Mouse (Mus musculus) kidney, postnatal 0 days (tissue): Measurements from ENCODE around the gene Krtcap2. TPM values are rescaled to one million over a fixed set of nuclear protein-coding genes. Genes with fewer than 3 reads are reported as not detected.

Experiments
- ATAC-seq: fragments of 200-750 bp; cut with Nextera tagmentation; replicated peaks from 2 replicates; pipeline ENCODE4 v1.8.0; 2017; ENCODE audit warnings: low read depth, moderate number of reproducible peaks, moderate TSS enrichment, moderate library complexity; ENCODE audit not compliant: low FRiP score
- DNase-seq: peaks from one replicate; pipeline ENCODE4 v3.0.0-alpha.2; 2016; ENCODE audit warnings: low spot score
- H3K27ac ChIP-seq: fragments of 300-500 bp; sonication (generic); 2 replicates; pipeline ENCODE4 v1.5.1; 2014; ENCODE audit warnings: mild to moderate bottlenecking
- H3K27me3 ChIP-seq: fragments of 300-500 bp; sonication (generic); 2 replicates; pipeline ENCODE4 v1.6.1; 2014; ENCODE audit warnings: low read length, mixed read lengths; ENCODE audit not compliant: insufficient read depth
- H3K36me3 ChIP-seq: fragments of 300-500 bp; sonication (generic); 2 replicates; pipeline ENCODE4 v1.6.1; 2014; ENCODE audit warnings: low read length, mixed read lengths; ENCODE audit not compliant: insufficient read depth
- H3K4me1 ChIP-seq: fragments of 300-500 bp; sonication (generic); replicated peaks from 2 replicates; pipeline ENCODE4 v1.6.1; 2014; ENCODE audit warnings: antibody characterized with exemption, low read length, mixed read lengths; ENCODE audit not compliant: insufficient read depth
- H3K4me2 ChIP-seq: fragments of 300-500 bp; sonication (generic); 2 replicates; pipeline ENCODE4 v1.6.1; 2014; ENCODE audit warnings: mild to moderate bottlenecking, low read length, moderate library complexity, mixed read lengths
- H3K4me3 ChIP-seq: fragments of 300-500 bp; sonication (generic); replicated peaks from 2 replicates; pipeline ENCODE4 v1.5.1; 2014; ENCODE audit warnings: low read depth, low read length
- H3K9ac ChIP-seq: fragments of 300-500 bp; sonication (generic); 2 replicates; pipeline ENCODE4 v1.6.1; 2014; ENCODE audit warnings: low read depth, low read length
- H3K9me3 ChIP-seq: fragments of 300-500 bp; sonication (generic); replicated peaks from 2 replicates; pipeline ENCODE4 v1.6.1; 2016; ENCODE audit warnings: low read length, inconsistent platforms, mixed read lengths
- CTCF ChIP-seq: IDR thresholded peaks from 2 replicates; pipeline ENCODE4 v1.5.1; 2016; ENCODE audit warnings: antibody characterized with exemption, low read depth, mild to moderate bottlenecking, moderate library complexity
- WGBS: fragments of 180-500 bp; shearing (Covaris S2); extraction: QIAGEN DNeasy Blood & Tissue Kit; methylation state at CpG from one replicate; pipeline ENCODE4 v1.1.7; 2014; 5-methylcytosine and 5-hydroxymethylcytosine counted together
- polyA plus RNA-seq: library from polyadenylated mRNA; unstranded; fragments of >200 nt; fragmentation: Nextera tagmentation; extraction: Ambion mirVana; gene quantifications from 2 replicates; pipeline ENCODE4 v1.2.1, GENCODE M21; 2015

Krtcap2 gene
- polyA plus RNA-seq, 1 experiment from 2014 or later = 371 TPM

DNA sequence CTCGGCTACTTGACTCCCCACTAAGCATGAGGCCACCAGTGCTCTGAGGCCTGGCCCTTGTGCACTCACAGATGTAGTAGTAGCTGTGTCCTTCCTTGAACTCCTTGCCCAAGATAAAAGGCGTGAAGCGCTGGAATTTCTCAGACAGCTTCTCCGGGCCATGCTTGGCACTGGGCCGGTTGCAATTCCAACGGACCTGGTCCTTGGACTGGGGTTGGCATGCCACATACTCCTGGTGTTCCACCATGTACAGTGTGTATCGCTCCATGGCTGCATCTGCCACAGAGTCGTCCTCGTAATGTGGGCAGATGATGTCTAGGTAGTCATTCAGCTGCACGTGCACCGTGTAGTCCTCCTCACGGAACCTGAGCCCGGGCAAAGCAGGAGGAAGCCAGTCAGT lies 30.3 kb downstream of the Krtcap2 start:
- 89% methylated on average over 13 of the region's 13 CpGs for WGBS
- no peak for DNase-seq
- ATAC-seq = no peak
- Histone ChIP-seq H3K27me3 (no peaks in the 10 kb centered on the region), H3K36me3 (peaks cover 23% of the 10 kb centered on the region), H3K4me3 (no peak overlapping the region), H3K27ac (no peak overlapping the region), H3K9me3 (no peaks in the 10 kb centered on the region), H3K4me1 (peaks cover 9% of the 10 kb centered on the region; the same call in 1 of the 2 replicates), H3K9ac (no peak overlapping the region), H3K4me2 (peak overlapping the region; percentile 85; the same call in 1 of the 2 replicates)
- TF ChIP-seq CTCF = no peak

DNA sequence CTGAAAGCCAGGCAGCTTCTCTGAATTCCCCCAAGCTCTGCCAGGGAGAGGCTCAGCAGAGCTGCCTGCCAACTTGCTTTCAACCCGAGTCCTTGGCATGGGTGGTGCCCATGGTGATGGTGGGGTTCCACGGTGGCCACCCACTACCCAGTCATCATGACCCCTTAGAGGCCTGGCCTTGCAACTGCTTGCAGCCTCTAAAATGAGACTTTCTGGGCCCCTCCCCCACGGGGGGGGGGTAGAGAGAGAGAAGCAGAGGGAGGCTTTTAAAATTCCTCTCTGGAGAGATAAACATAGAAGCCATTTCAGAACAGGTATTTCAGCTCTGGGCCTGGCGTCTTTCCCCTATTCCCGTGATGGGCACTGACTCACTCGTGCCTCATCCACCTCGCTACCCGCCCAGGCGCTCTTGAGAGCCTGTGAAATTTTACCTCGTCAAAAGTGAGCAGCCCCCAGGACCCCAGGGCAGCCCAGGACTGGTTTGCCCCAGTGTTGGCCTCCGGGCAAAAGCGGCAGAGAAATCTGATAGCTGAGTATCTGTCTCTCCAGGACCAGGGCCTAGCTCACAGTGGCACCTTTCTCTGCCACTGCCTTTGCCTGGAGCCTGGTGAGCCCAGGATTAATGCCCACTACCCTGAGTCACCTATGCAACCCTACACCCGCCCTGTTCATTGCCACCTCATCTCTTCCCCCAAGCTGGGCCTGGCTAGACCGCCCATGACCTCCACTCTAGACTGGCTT lies 31.7 kb downstream of the Krtcap2 start:
- ATAC-seq (no peak; the same call in 1 of the 2 replicates), DNase-seq (peak; percentile 56)
- WGBS = 23% methylated on average over 14 of the region's 14 CpGs

DNA sequence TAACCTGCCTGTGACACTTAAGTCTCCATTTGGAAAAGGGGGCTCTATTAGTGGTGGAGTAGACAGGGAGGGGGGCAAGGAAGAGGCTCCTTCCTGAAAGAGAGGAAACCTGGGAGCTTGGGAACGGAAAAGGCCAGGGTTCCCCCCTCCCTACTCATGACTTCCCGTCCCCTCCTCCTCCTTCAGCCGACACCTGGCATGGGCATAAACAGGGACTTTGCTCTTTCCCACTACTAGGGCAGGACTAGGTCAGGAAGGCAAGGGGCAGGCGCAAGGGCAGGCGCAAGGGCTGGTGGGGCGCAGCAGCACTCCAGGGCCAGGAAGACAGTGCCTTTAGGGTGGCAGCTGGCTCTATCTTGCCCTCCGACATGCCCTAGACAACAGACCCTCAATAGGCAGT lies 32.3 kb downstream of the Krtcap2 start:
- ATAC-seq = peak; percentile 23; the same call in 1 of the 2 replicates
- DNase-seq = peak; percentile 79

More for the DNA sequence above, 31.7 kb downstream of the Krtcap2 start:
- Histone ChIP-seq H3K4me1 (peaks cover 16% of the 10 kb centered on the region), H3K27ac (peak overlapping the region; percentile 96), H3K27me3 (no peaks in the 10 kb centered on the region), H3K9ac (peak overlapping the region; percentile 77), H3K36me3 (peaks cover 14% of the 10 kb centered on the region), H3K9me3 (no peaks in the 10 kb centered on the region), H3K4me2 (peak overlapping the region; percentile 85), H3K4me3 (peak overlapping the region; percentile 70)
- TF ChIP-seq CTCF = no peak

DNA sequence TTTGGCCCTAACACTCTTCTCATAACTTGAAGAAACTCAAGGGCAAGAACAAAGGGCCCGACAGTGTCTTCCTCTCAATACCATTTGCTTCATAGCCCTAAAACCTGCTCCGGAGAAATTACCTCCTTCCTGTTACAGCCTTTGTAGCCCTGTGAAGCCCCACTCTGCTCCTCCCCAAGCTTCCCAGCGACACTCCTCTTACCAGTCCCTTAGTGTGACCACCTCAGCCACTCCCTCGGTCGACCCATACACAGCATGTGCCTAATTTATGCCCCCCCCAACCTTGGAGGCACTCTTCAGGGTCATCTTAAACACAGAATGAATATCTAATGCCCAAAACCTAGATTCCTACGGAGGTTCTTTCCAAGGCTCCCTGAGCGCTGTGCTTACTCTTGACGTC lies 32.9 kb downstream of the Krtcap2 start:
- no peak for TF ChIP-seq CTCF
- H3K9ac ChIP-seq = peak overlapping the region; percentile 77
- peaks cover 16% of the 10 kb centered on the region for H3K4me1 ChIP-seq
- no peak for ATAC-seq
- H3K4me2 ChIP-seq = peak overlapping the region; percentile 85
- DNase-seq = peak; percentile 24
- peak overlapping the region; percentile 96 for H3K27ac ChIP-seq
- no peaks in the 10 kb centered on the region for H3K9me3 ChIP-seq
- H3K36me3 ChIP-seq = peaks cover 12% of the 10 kb centered on the region
- WGBS = 12% methylated on average over 8 of the region's 8 CpGs
- peak overlapping the region; percentile 70 for H3K4me3 ChIP-seq
- no peaks in the 10 kb centered on the region for H3K27me3 ChIP-seq

More for the DNA sequence above, 32.3 kb downstream of the Krtcap2 start:
- Histone ChIP-seq H3K9me3 (no peaks in the 10 kb centered on the region), H3K4me1 (peaks cover 16% of the 10 kb centered on the region), H3K4me2 (peak overlapping the region; percentile 85), H3K27ac (peak overlapping the region; percentile 96), H3K27me3 (no peaks in the 10 kb centered on the region), H3K4me3 (peak overlapping the region; percentile 70), H3K36me3 (peaks cover 12% of the 10 kb centered on the region), H3K9ac (peak overlapping the region; percentile 77)
- 31% methylated on average over 7 of the region's 7 CpGs for WGBS
- TF ChIP-seq CTCF = no peak

DNA sequence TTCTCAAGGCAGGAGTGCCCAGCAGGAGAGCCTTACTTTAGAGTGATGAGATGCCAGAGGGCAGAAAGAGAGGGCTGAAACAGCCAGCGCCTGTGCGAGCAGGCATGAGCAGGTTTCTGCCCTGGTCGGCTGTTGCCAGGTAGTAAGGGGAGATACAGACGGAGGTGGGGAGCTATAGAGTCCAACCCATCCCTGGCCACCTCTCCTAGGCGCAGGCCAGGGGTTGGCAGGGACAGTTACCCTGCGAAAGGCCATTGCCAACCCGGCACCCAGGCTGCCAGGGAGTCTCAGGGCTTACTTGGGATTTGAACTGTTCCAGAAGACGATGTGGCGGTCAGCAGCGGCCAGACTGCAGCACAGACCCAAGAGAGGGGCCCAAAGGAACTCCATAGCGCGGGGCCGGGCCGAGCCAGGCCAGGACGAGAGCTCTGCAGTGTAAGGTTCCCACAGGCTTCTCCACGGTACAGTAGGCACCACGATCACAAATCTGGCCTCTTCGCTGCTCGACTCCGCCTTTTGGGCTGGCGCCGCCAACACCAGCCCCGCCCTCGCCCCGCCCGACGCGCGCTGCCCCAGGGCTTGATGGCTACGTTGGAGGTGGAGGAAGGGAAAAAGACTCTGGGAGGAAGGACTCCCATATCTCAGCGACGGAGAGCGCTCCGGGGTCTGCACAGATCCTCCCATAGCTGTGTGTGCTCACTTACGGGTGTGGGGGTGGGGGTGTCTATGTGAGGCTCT lies 33.6 kb downstream of the Krtcap2 start:
- WGBS = under 1% methylated on average over 35 of the region's 35 CpGs
- H3K4me1 ChIP-seq = peaks cover 16% of the 10 kb centered on the region
- peak; percentile 95 for DNase-seq

DNA sequence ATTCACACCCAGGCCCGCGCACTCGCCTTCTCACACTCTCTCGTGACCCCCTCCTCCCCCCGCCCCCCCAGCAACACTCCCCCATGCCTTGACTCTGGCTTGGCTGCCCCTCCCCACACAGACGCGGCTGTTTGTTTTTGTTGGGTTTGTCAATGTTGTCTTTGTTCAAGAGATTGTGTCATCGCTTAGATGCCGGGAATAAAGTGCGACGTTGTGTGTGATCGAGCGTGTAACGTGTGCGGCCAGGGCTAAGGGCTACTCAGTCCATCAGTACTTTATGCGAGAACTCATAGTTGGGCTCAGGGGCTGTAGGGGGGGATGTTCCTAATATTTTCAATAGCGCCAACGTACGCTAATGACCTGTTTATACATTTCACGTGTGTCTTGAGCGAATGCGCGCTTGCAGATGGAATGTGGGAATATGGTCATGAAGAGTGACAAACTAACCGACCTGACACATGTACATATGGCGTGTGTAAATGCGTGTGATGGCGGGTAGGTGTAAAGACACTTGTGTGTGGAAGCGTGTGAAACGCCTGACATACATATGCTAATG lies 34.4 kb downstream of the Krtcap2 start:
- no peaks in the 10 kb centered on the region for H3K9me3 ChIP-seq
- H3K27ac ChIP-seq = peak overlapping the region; percentile 96
- DNase-seq (peak; percentile 47), ATAC-seq (peak; percentile 2; the same call in 1 of the 2 replicates)
- peaks cover 10% of the 10 kb centered on the region for H3K36me3 ChIP-seq
- H3K4me1 ChIP-seq = peaks cover 16% of the 10 kb centered on the region
- H3K9ac ChIP-seq = peak overlapping the region; percentile 77
- under 1% methylated on average over 29 of the region's 29 CpGs for WGBS
- TF ChIP-seq CTCF = no peak; the same call in 1 of the 2 replicates
- peak overlapping the region; percentile 85 for H3K4me2 ChIP-seq
- H3K27me3 ChIP-seq = no peaks in the 10 kb centered on the region
- H3K4me3 ChIP-seq = peak overlapping the region; percentile 70

More for the DNA sequence above, 33.6 kb downstream of the Krtcap2 start:
- H3K4me3 ChIP-seq = peak overlapping the region; percentile 70
- peak overlapping the region; percentile 77 for H3K9ac ChIP-seq
- peak overlapping the region; percentile 96 for H3K27ac ChIP-seq
- H3K27me3 ChIP-seq = no peaks in the 10 kb centered on the region
- peak; percentile 79 for ATAC-seq
- no peaks in the 10 kb centered on the region for H3K9me3 ChIP-seq
- H3K4me2 ChIP-seq = peak overlapping the region; percentile 85
- H3K36me3 ChIP-seq = peaks cover 12% of the 10 kb centered on the region
- TF ChIP-seq CTCF = no peak
